In the genomic region with DNA sequence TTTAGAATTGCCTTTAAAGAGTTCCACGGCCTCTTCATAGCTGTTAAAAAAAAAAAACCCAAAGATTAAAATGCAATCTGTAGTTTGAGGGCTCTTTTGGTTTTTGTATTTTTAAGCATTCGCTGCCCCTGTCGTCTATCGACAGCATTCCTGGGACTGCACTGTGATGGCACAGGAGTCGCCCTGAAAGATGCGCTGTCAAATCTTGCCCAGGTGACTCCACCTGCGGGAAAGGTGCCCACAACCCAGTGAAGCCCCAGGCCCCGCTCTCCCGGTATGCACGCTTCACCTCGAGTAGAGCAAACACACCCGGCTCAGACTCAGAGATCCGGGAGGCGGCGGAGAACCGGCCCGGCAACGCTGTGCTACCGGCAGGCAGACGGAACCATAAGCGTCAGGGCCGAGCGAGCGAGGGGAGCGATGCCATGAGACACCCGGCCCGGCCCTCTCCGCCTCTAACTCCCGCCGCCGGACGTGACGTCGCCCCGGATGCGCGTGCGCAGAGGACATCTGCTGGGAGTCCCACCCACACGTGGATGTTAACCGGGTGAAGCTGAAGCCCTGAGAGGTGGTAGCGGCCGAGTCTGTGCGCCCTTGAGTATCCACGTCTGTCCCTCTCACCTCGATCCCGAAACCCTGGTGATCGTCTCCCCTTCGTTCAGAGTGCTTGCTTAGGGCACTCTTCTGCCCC, we compare ENCODE assay signal across 8 mouse cellular contexts. TPM values are rescaled to one million over a fixed set of nuclear protein-coding genes. Genes with fewer than 3 reads are reported as not detected.
DNase-seq lines count a peak whose midpoint lies in the region; ATAC-seq lines count a peak whose summit lies in the region.

Gene Tbc1d7, minus strand, starts transcription at position 482 of the 691 bp plus-strand sequence.

- H3K9me3 ChIP-seq in hindbrain, embryonic 11.5 days (ENCODE audit: control insufficient read depth, low read length) = no peaks in the 10 kb centered on the region

- peak; percentile 96 for ATAC-seq in hindbrain, embryonic 11.5 days (ENCODE audit: low FRiP score)

- no peaks in the 10 kb centered on the region; the same call in 1 of the 2 replicates for H3K4me1 ChIP-seq in hindbrain, embryonic 11.5 days (replicated peaks; ENCODE audit: control insufficient read depth, insufficient read depth, low read length)

- peak within 1 kb of the TSS; percentile 48 for H3K4me3 ChIP-seq in hindbrain, embryonic 11.5 days (ENCODE audit: low read depth, low read length)

- peak within 1 kb of the TSS; percentile 67 for H3K4me2 ChIP-seq in hindbrain, embryonic 11.5 days (replicated peaks; ENCODE audit: low read depth, low read length)

- H3K9ac ChIP-seq in hindbrain, embryonic 11.5 days (ENCODE audit: low read depth, low read length) = peak within 1 kb of the TSS; percentile 71

- DNase-seq in Muller cell, postnatal 12 days (ENCODE audit: inconsistent ontology term) = peak; percentile 98
- peak; percentile 98 for DNase-seq in cerebellum, adult 9-11 months
- peak; percentile 94 to 99 for DNase-seq in frontal cortex, adult 2 months (ENCODE audit: extremely low spot score in 1 of 2, low spot score in 1 of 2)
- peak; percentile 100 for DNase-seq in hindbrain, embryonic 11.5 days (ENCODE audit: low spot score)
- peak; percentile 99 for DNase-seq in layer of hippocampus, postnatal 10 days (ENCODE audit: low spot score in 2 of 2)
- DNase-seq in lung, postnatal 10 days = peak; percentile 99
- DNase-seq in ovary, postnatal 36 days (ENCODE audit: low spot score) = peak; percentile 99
- DNase-seq in thymus, postnatal 25 days = peak; percentile 99

- H3K27ac ChIP-seq in hindbrain, embryonic 11.5 days (ENCODE audit: low read depth, low read length) = peak within 1 kb of the TSS; percentile 62; the same call in 1 of the 2 replicates

- WGBS in hindbrain, embryonic 11.5 days = 1% methylated on average over 48 of the region's 48 CpGs

- no peaks in the 10 kb centered on the region for H3K36me3 ChIP-seq in hindbrain, embryonic 11.5 days (ENCODE audit: control insufficient read depth, insufficient read depth, low read length)

- no peaks in the 10 kb centered on the region for H3K27me3 ChIP-seq in hindbrain, embryonic 11.5 days (ENCODE audit: control insufficient read depth, insufficient read depth, low read length)

RNA-seq across cellular contexts. Expression of gene Tbc1d7, which starts in this region (rescaled TPM):
- 31.6 and 35.8 TPM in 2 replicates for polyA plus RNA-seq in frontal cortex, adult 2 months (2012; rRNA removed)
- 71.3 and 74.8 TPM in 2 replicates for polyA plus RNA-seq in hindbrain, embryonic 11.5 days (2014; fragmentation: Nextera tagmentation; extraction: Ambion mirVana)
- total RNA-seq in layer of hippocampus, postnatal 10 days (2021) = 10 to 100 TPM; 38.6 to 40.0 TPM

Comparison
In these comparisons a context has a peak if more than half of its experiments do, and no peak if none do; other contexts are left out.
1. Peak in every context shown above with its lines: DNase-seq, ATAC-seq, H3K4me3 ChIP-seq and H3K27ac ChIP-seq.